Mouse (Mus musculus) neural tube, embryonic 12.5 days (tissue): ENCODE measurements at regions not wholly inside any gene's neighbourhood (a gene's known extent, or its start where the extent isn't known, plus 50 kb on each side); places are given as distances from the start of the nearest gene placed in this dataset.

ENCODE experiments used
- ATAC-seq: fragments of 200-750 bp; cut with Nextera tagmentation; 2 replicates; pipeline ENCODE4 v1.8.0; 2017; ENCODE audit warnings: low read depth, mild to moderate bottlenecking, moderate TSS enrichment, moderate library complexity; ENCODE audit not compliant: low FRiP score
- H3K27ac ChIP-seq: fragments of 300-500 bp; sonication (generic); 2 replicates; pipeline ENCODE4 v1.5.1; 2016
- H3K27me3 ChIP-seq: fragments of 300-500 bp; sonication (generic); replicated peaks from 2 replicates; pipeline ENCODE4 v1.6.1; 2016; ENCODE audit warnings: mild to moderate bottlenecking
- H3K36me3 ChIP-seq: fragments of 300-500 bp; sonication (generic); 2 replicates; pipeline ENCODE4 v1.6.1; 2016; ENCODE audit warnings: mild to moderate bottlenecking
- H3K4me1 ChIP-seq: fragments of 300-500 bp; sonication (generic); 2 replicates; pipeline ENCODE4 v1.6.1; 2016
- H3K4me2 ChIP-seq: fragments of 300-500 bp; sonication (generic); replicated peaks from 2 replicates; pipeline ENCODE4 v1.6.1; 2016; ENCODE audit warnings: mild to moderate bottlenecking
- H3K4me3 ChIP-seq: fragments of 300-500 bp; sonication (generic); 2 replicates; pipeline ENCODE4 v1.5.1; 2016
- H3K9ac ChIP-seq: fragments of 300-500 bp; sonication (generic); 2 replicates; pipeline ENCODE4 v1.6.1; 2016; ENCODE audit warnings: mild to moderate bottlenecking
- H3K9me3 ChIP-seq: fragments of 300-500 bp; sonication (generic); 2 replicates; pipeline ENCODE4 v1.6.1; 2016; ENCODE audit warnings: mild to moderate bottlenecking
- WGBS: fragments of 180-500 bp; shearing (Covaris S2); methylation state at CpG from one replicate; pipeline ENCODE4 v1.1.7; 2016; 5-methylcytosine and 5-hydroxymethylcytosine counted together

GRCm38 (mm10) chr12:7853876-7854275 lies 123.6 kb upstream of the Apob start:
- WGBS: 91% methylated on average over 2 of the region's 2 CpGs
- H3K4me1 ChIP-seq: no peaks in the 10 kb centered on the region
- no peaks in the 10 kb centered on the region for H3K36me3 ChIP-seq
- H3K9ac ChIP-seq: no peak overlapping the region
- H3K4me2 ChIP-seq: no peak overlapping the region
- ATAC-seq: no peak
- H3K27ac ChIP-seq: no peak overlapping the region
- no peaks in the 10 kb centered on the region for H3K27me3 ChIP-seq
- no peak overlapping the region for H3K4me3 ChIP-seq
- no peaks in the 10 kb centered on the region for H3K9me3 ChIP-seq

- ATAC-seq: no peak
- no peaks in the 10 kb centered on the region for H3K9me3 ChIP-seq
- H3K36me3 ChIP-seq: no peaks in the 10 kb centered on the region
- no peaks in the 10 kb centered on the region for H3K4me1 ChIP-seq
- H3K9ac ChIP-seq: no peak overlapping the region
- H3K4me2 ChIP-seq: no peak overlapping the region
- WGBS: 96% methylated on average over 2 of the region's 2 CpGs
- H3K27me3 ChIP-seq: no peaks in the 10 kb centered on the region
- H3K27ac ChIP-seq: no peak overlapping the region
- H3K4me3 ChIP-seq: no peak overlapping the region
Observed at GRCm38 (mm10) chr12:7855683-7856082, 121.8 kb upstream of the Apob start.

- Histone ChIP-seq H3K36me3 (no peaks in the 10 kb centered on the region), H3K27ac (no peak overlapping the region), H3K27me3 (no peaks in the 10 kb centered on the region), H3K9me3 (no peaks in the 10 kb centered on the region), H3K4me1 (no peaks in the 10 kb centered on the region), H3K4me3 (no peak overlapping the region), H3K4me2 (no peak overlapping the region), H3K9ac (no peak overlapping the region)
- no peak for ATAC-seq
- WGBS: 84% methylated on average over 28 of the region's 28 CpGs
Observed at GRCm38 (mm10) chr12:7859533-7859932, 117.9 kb upstream of the Apob start.

GRCm38 (mm10) chr12:7870004-7870403 lies 107.4 kb upstream of the Apob start:
- no peaks in the 10 kb centered on the region for H3K36me3 ChIP-seq
- H3K9ac ChIP-seq: no peak overlapping the region
- H3K4me2 ChIP-seq: no peak overlapping the region
- no peak for ATAC-seq
- no peaks in the 10 kb centered on the region for H3K9me3 ChIP-seq
- no peaks in the 10 kb centered on the region for H3K4me1 ChIP-seq
- no peak overlapping the region for H3K4me3 ChIP-seq
- no peak overlapping the region for H3K27ac ChIP-seq
- H3K27me3 ChIP-seq: no peaks in the 10 kb centered on the region
- 71% methylated on average over 3 of the region's 3 CpGs for WGBS

GRCm38 (mm10) chr12:7870473-7870872 lies 107.0 kb upstream of the Apob start:
- Histone ChIP-seq H3K9me3 (no peaks in the 10 kb centered on the region), H3K4me3 (no peak overlapping the region), H3K9ac (no peak overlapping the region), H3K27me3 (no peaks in the 10 kb centered on the region), H3K27ac (no peak overlapping the region), H3K4me1 (no peaks in the 10 kb centered on the region), H3K4me2 (no peak overlapping the region), H3K36me3 (no peaks in the 10 kb centered on the region)
- no peak for ATAC-seq
- 86% methylated on average over 5 of the region's 5 CpGs for WGBS

- no peak for ATAC-seq
- 69% methylated on average over 2 of the region's 2 CpGs for WGBS
- no peaks in the 10 kb centered on the region for H3K36me3 ChIP-seq
Observed at GRCm38 (mm10) chr12:7875454-7875853, 102.0 kb upstream of the Apob start.

GRCm38 (mm10) chr12:7876302-7877063 lies 101.0 kb upstream of the Apob start:
- H3K27ac ChIP-seq: no peak overlapping the region
- no peak overlapping the region for H3K4me2 ChIP-seq
- no peaks in the 10 kb centered on the region for H3K27me3 ChIP-seq
- H3K9ac ChIP-seq: no peak overlapping the region
- ATAC-seq: no peak
- no peaks in the 10 kb centered on the region for H3K9me3 ChIP-seq
- 93% methylated on average over 11 of the region's 11 CpGs for WGBS
- H3K4me3 ChIP-seq: no peak overlapping the region
- no peaks in the 10 kb centered on the region for H3K4me1 ChIP-seq
- no peaks in the 10 kb centered on the region for H3K36me3 ChIP-seq

More at GRCm38 (mm10) chr12:7875454-7875853, 102.0 kb upstream of the Apob start:
- H3K9me3 ChIP-seq: no peaks in the 10 kb centered on the region
- H3K4me1 ChIP-seq: no peaks in the 10 kb centered on the region
- no peaks in the 10 kb centered on the region for H3K27me3 ChIP-seq
- H3K4me3 ChIP-seq: no peak overlapping the region
- H3K4me2 ChIP-seq: no peak overlapping the region
- no peak overlapping the region for H3K27ac ChIP-seq
- no peak overlapping the region for H3K9ac ChIP-seq

GRCm38 (mm10) chr12:7878761-7879160 lies 98.7 kb upstream of the Apob start:
- no peak for ATAC-seq
- Histone ChIP-seq H3K4me2 (no peak overlapping the region), H3K4me1 (no peaks in the 10 kb centered on the region), H3K4me3 (no peak overlapping the region), H3K9me3 (no peaks in the 10 kb centered on the region), H3K36me3 (no peaks in the 10 kb centered on the region), H3K27ac (no peak overlapping the region), H3K27me3 (no peaks in the 10 kb centered on the region), H3K9ac (no peak overlapping the region)
- 92% methylated on average over 5 of the region's 5 CpGs for WGBS

GRCm38 (mm10) chr12:7896156-7896555 lies 81.3 kb upstream of the Apob start:
- Histone ChIP-seq H3K9ac (no peak overlapping the region), H3K9me3 (no peaks in the 10 kb centered on the region), H3K27ac (no peak overlapping the region), H3K27me3 (no peaks in the 10 kb centered on the region), H3K4me1 (no peaks in the 10 kb centered on the region), H3K36me3 (no peaks in the 10 kb centered on the region), H3K4me3 (no peak overlapping the region), H3K4me2 (no peak overlapping the region)
- 44% methylated on average over 2 of the region's 2 CpGs for WGBS
- no peak for ATAC-seq

GRCm38 (mm10) chr12:7905329-7905728 lies 72.1 kb upstream of the Apob start:
- no peak for ATAC-seq
- Histone ChIP-seq H3K27me3 (no peaks in the 10 kb centered on the region), H3K9me3 (no peaks in the 10 kb centered on the region), H3K27ac (no peak overlapping the region), H3K36me3 (no peaks in the 10 kb centered on the region), H3K9ac (no peak overlapping the region), H3K4me2 (no peak overlapping the region), H3K4me3 (no peak overlapping the region), H3K4me1 (no peaks in the 10 kb centered on the region)
- WGBS: 91% methylated on average over 2 of the region's 2 CpGs

GRCm38 (mm10) chr12:7906831-7907230 lies 70.6 kb upstream of the Apob start:
- 77% methylated on average over 2 of the region's 2 CpGs for WGBS
- no peak for ATAC-seq
- no peak overlapping the region for H3K9ac ChIP-seq

GRCm38 (mm10) chr12:7909746-7910360 lies 67.6 kb upstream of the Apob start:
- Histone ChIP-seq H3K4me2 (no peak overlapping the region), H3K27ac (no peak overlapping the region), H3K36me3 (no peaks in the 10 kb centered on the region), H3K27me3 (no peaks in the 10 kb centered on the region), H3K4me1 (no peaks in the 10 kb centered on the region), H3K9me3 (no peaks in the 10 kb centered on the region), H3K4me3 (no peak overlapping the region), H3K9ac (no peak overlapping the region)
- ATAC-seq: no peak
- 70% methylated on average over 9 of the region's 9 CpGs for WGBS

More at GRCm38 (mm10) chr12:7906831-7907230, 70.6 kb upstream of the Apob start:
- H3K27ac ChIP-seq: no peak overlapping the region
- H3K9me3 ChIP-seq: no peaks in the 10 kb centered on the region
- H3K36me3 ChIP-seq: no peaks in the 10 kb centered on the region
- H3K4me2 ChIP-seq: no peak overlapping the region
- no peaks in the 10 kb centered on the region for H3K27me3 ChIP-seq
- no peaks in the 10 kb centered on the region for H3K4me1 ChIP-seq
- no peak overlapping the region for H3K4me3 ChIP-seq

- ATAC-seq: no peak
- WGBS: 77% methylated on average over 2 of the region's 2 CpGs
- H3K36me3 ChIP-seq: no peaks in the 10 kb centered on the region
Observed at GRCm38 (mm10) chr12:7910509-7910908, 66.9 kb upstream of the Apob start.

More at GRCm38 (mm10) chr12:7910509-7910908, 66.9 kb upstream of the Apob start:
- Histone ChIP-seq H3K9ac (no peak overlapping the region), H3K4me2 (no peak overlapping the region), H3K27me3 (no peaks in the 10 kb centered on the region), H3K4me1 (no peaks in the 10 kb centered on the region), H3K4me3 (no peak overlapping the region), H3K27ac (no peak overlapping the region), H3K9me3 (no peaks in the 10 kb centered on the region)
